Mouse (Mus musculus) ES-Bruce4 (cell line): ENCODE data around the gene Fryl. TPM values are rescaled to one million over a fixed set of nuclear protein-coding genes. Genes with fewer than 3 reads are reported as not detected.

ENCODE experiments used
- H3K27ac ChIP-seq: 2 replicates; pipeline ENCODE4 v1.5.1; 2012; ENCODE audit warnings: low read length, inconsistent platforms; ENCODE audit not compliant: insufficient read depth
- H3K27me3 ChIP-seq: 2 replicates; pipeline ENCODE4 v1.6.1; 2012; ENCODE audit warnings: mild to moderate bottlenecking, low read length, inconsistent platforms; ENCODE audit not compliant: control insufficient read depth, poor library complexity, insufficient read depth, severe bottlenecking
- H3K36me3 ChIP-seq: 2 replicates; pipeline ENCODE4 v1.6.1; 2012; ENCODE audit warnings: inconsistent platforms, mild to moderate bottlenecking, low read length, moderate library complexity; ENCODE audit not compliant: control insufficient read depth, poor library complexity, insufficient read depth, severe bottlenecking
- H3K4me1 ChIP-seq: one replicate; pipeline ENCODE4 v1.8.1; 2011; ENCODE audit warnings: low read length; ENCODE audit not compliant: control insufficient read depth, insufficient read depth
- H3K4me3 ChIP-seq: 2 replicates; pipeline ENCODE4 v1.5.1; 2011; ENCODE audit warnings: low read depth, mild to moderate bottlenecking, low read length
- H3K9ac ChIP-seq: 2 replicates; pipeline ENCODE4 v1.6.1; 2012; ENCODE audit warnings: low read depth, mild to moderate bottlenecking, inconsistent platforms; ENCODE audit not compliant: poor library complexity, severe bottlenecking
- H3K9me3 ChIP-seq: replicated peaks from 2 replicates; pipeline ENCODE4 v1.6.1; 2012; ENCODE audit warnings: mild to moderate bottlenecking, low read length, inconsistent platforms; ENCODE audit not compliant: control insufficient read depth, poor library complexity, insufficient read depth, severe bottlenecking
- CTCF ChIP-seq: IDR thresholded peaks from one replicate; pipeline ENCODE4 v1.8.1; 2011; ENCODE audit warnings: low read depth, low read length
- EP300 ChIP-seq: IDR thresholded peaks from 2 replicates; pipeline ENCODE4 v1.6.1; 2011; ENCODE audit warnings: low read depth, low read length; ENCODE audit not compliant: insufficient read depth
- POLR2A ChIP-seq: IDR thresholded peaks from one replicate; pipeline ENCODE4 v1.8.1; 2011; ENCODE audit warnings: low read length; ENCODE audit not compliant: insufficient read depth
- polyA plus RNA-seq: library from polyadenylated mRNA; stranded (reverse); fragments of >200 nt; gene quantifications from 2 replicates; pipeline ENCODE4 v1.2.4, GENCODE M21; 2011; ENCODE audit warnings: low read depth; ENCODE audit not compliant: missing spikeins, insufficient read depth, insufficient read length

The Fryl gene
- polyA plus RNA-seq, 1 experiment: 94.8 TPM

- no peak for TF ChIP-seq CTCF
- Histone ChIP-seq H3K9ac (no peak overlapping the region), H3K36me3 (peaks cover 9% of the 10 kb centered on the region), H3K9me3 (no peaks in the 10 kb centered on the region), H3K27ac (no peak overlapping the region), H3K4me1 (no peaks in the 10 kb centered on the region), H3K4me3 (no peak overlapping the region), H3K27me3 (no peaks in the 10 kb centered on the region)
These were observed 194.8 kb downstream of the Fryl start for GRCm38 (mm10) chr5:73061506-73062155.

GRCm38 (mm10) chr5:73056937-73057336, 199.5 kb downstream of the Fryl start:
- Histone ChIP-seq H3K9me3 (no peaks in the 10 kb centered on the region), H3K9ac (no peak overlapping the region), H3K4me3 (no peak overlapping the region), H3K27me3 (no peaks in the 10 kb centered on the region), H3K36me3 (peaks cover 8% of the 10 kb centered on the region; the same call in 1 of the 2 replicates), H3K27ac (no peak overlapping the region), H3K4me1 (no peaks in the 10 kb centered on the region)
- TF ChIP-seq EP300 (no peak), POLR2A (no peak), CTCF (no peak)

- H3K4me3 ChIP-seq: no peak overlapping the region
- H3K27ac ChIP-seq: no peak overlapping the region
- no peak overlapping the region for H3K9ac ChIP-seq
- no peaks in the 10 kb centered on the region for H3K9me3 ChIP-seq
- H3K4me1 ChIP-seq: no peaks in the 10 kb centered on the region
- no peaks in the 10 kb centered on the region for H3K27me3 ChIP-seq
- H3K36me3 ChIP-seq: peaks cover 10% of the 10 kb centered on the region; the same call in 1 of the 2 replicates
- TF ChIP-seq EP300 (no peak), CTCF (peak; percentile 80)
These were observed 200.0 kb downstream of the Fryl start for GRCm38 (mm10) chr5:73056457-73056856.

- Histone ChIP-seq H3K36me3 (peaks cover 28% of the 10 kb centered on the region), H3K27me3 (no peaks in the 10 kb centered on the region), H3K4me1 (no peaks in the 10 kb centered on the region), H3K4me3 (no peak overlapping the region), H3K27ac (no peak overlapping the region), H3K9me3 (no peaks in the 10 kb centered on the region), H3K9ac (no peak overlapping the region)
- TF ChIP-seq EP300 (no peak), CTCF (no peak), POLR2A (no peak)
These were observed 202.5 kb downstream of the Fryl start for GRCm38 (mm10) chr5:73053933-73054332.

- Histone ChIP-seq H3K4me1 (no peaks in the 10 kb centered on the region), H3K9me3 (no peaks in the 10 kb centered on the region), H3K27me3 (no peaks in the 10 kb centered on the region), H3K36me3 (peaks cover 22% of the 10 kb centered on the region), H3K9ac (no peak overlapping the region), H3K4me3 (no peak overlapping the region), H3K27ac (no peak overlapping the region)
- no peak for TF ChIP-seq CTCF
- no peak for TF ChIP-seq EP300
- no peak for TF ChIP-seq POLR2A
These were observed 208.7 kb downstream of the Fryl start for GRCm38 (mm10) chr5:73047651-73048245.

- no peak overlapping the region for H3K4me3 ChIP-seq
- TF ChIP-seq CTCF: no peak
- no peak for TF ChIP-seq POLR2A
- no peak for TF ChIP-seq EP300
- no peaks in the 10 kb centered on the region for H3K27me3 ChIP-seq
- no peaks in the 10 kb centered on the region for H3K4me1 ChIP-seq
- no peaks in the 10 kb centered on the region for H3K9me3 ChIP-seq
- no peak overlapping the region for H3K27ac ChIP-seq
- H3K36me3 ChIP-seq: peaks cover 3% of the 10 kb centered on the region; the same call in 1 of the 2 replicates
- no peak overlapping the region for H3K9ac ChIP-seq
These were observed 212.4 kb downstream of the Fryl start for GRCm38 (mm10) chr5:73044055-73044454.
